Mouse (Mus musculus): ENCODE data around the gene Agl. TPM values are rescaled to one million over a fixed set of nuclear protein-coding genes. Genes with fewer than 3 reads are reported as not detected.
A peak's percentile ranks its signal among the peaks of the same experiment; 100 is the strongest.

The Agl gene
- total RNA-seq (2021) = 10 to 100 TPM; 38.6 to 42.9 TPM
- long read RNA-seq, experiment 1, full-length matches to known transcripts = 2 of 8 reads
- long read RNA-seq, experiment 1, partial matches to known transcripts = 0 of 8 reads
- long read RNA-seq, experiment 1, other reads (novel, unspliced or antisense) = 6 of 8 reads
- long read RNA-seq, experiment 2, full-length matches to known transcripts = 2 of 12 reads
- long read RNA-seq, experiment 2, partial matches to known transcripts = 7 of 12 reads
- long read RNA-seq, experiment 2, other reads (novel, unspliced or antisense) = 3 of 12 reads

- peak; percentile 90 to 92 for DNase-seq (ENCODE audit: low spot score in 2 of 2)
Observed at GRCm38 (mm10) chr3:116807811-116808506, at the start of gene Agl. Gene Agl, minus strand, starts transcription at chr3:116808166.

GRCm38 (mm10) chr3:116857611-116858010, 49.6 kb upstream of the Agl start:
- no peak for DNase-seq (ENCODE audit: low spot score in 2 of 2)

GRCm38 (mm10) chr3:116852421-116852820, 44.5 kb upstream of the Agl start:
- no peak for DNase-seq (ENCODE audit: low spot score in 2 of 2)

GRCm38 (mm10) chr3:116850376-116850775, 42.4 kb upstream of the Agl start:
- no peak for DNase-seq (ENCODE audit: low spot score in 2 of 2)

GRCm38 (mm10) chr3:116848936-116849335, 41.0 kb upstream of the Agl start:
- no peak for DNase-seq (ENCODE audit: low spot score in 2 of 2)

GRCm38 (mm10) chr3:116848099-116848498, 40.1 kb upstream of the Agl start:
- no peak for DNase-seq (ENCODE audit: low spot score in 2 of 2)

- no peak for DNase-seq (ENCODE audit: low spot score in 2 of 2)
Observed at GRCm38 (mm10) chr3:116846084-116846483, 38.1 kb upstream of the Agl start.

- DNase-seq (ENCODE audit: low spot score in 2 of 2) = no peak
Observed at GRCm38 (mm10) chr3:116844880-116845579, 37.1 kb upstream of the Agl start.

- DNase-seq (ENCODE audit: low spot score in 2 of 2) = no peak
Observed at GRCm38 (mm10) chr3:116841311-116841710, 33.3 kb upstream of the Agl start.

GRCm38 (mm10) chr3:116836681-116837475, 28.9 kb upstream of the Agl start:
- DNase-seq (ENCODE audit: low spot score in 2 of 2) = no peak

GRCm38 (mm10) chr3:116835770-116836680, 28.1 kb upstream of the Agl start:
- peak; percentile 52 to 69 for DNase-seq (ENCODE audit: low spot score in 2 of 2)

GRCm38 (mm10) chr3:116835350-116835749, 27.4 kb upstream of the Agl start:
- no peak for DNase-seq (ENCODE audit: low spot score in 2 of 2)

- DNase-seq (ENCODE audit: low spot score in 2 of 2) = no peak
Observed at GRCm38 (mm10) chr3:116834241-116834640, 26.3 kb upstream of the Agl start.

- DNase-seq (ENCODE audit: low spot score in 2 of 2) = no peak
Observed at GRCm38 (mm10) chr3:116833491-116833890, 25.5 kb upstream of the Agl start.

GRCm38 (mm10) chr3:116832526-116833310, 24.8 kb upstream of the Agl start:
- no peak for DNase-seq (ENCODE audit: low spot score in 2 of 2)

- no peak for DNase-seq (ENCODE audit: low spot score in 2 of 2)
Observed at GRCm38 (mm10) chr3:116831324-116831723, 23.4 kb upstream of the Agl start.

GRCm38 (mm10) chr3:116829274-116829920, 21.4 kb upstream of the Agl start:
- DNase-seq (ENCODE audit: low spot score in 2 of 2) = no peak

GRCm38 (mm10) chr3:116826471-116827215, 18.7 kb upstream of the Agl start:
- no peak for DNase-seq (ENCODE audit: low spot score in 2 of 2)

All from adrenal gland, postnatal 4 days (tissue).